Mouse (Mus musculus) kidney, adult 2 months (tissue): ENCODE results near the gene Tekt3. TPM values are rescaled to one million over a fixed set of nuclear protein-coding genes. Genes with fewer than 3 reads are reported as not detected.

Source experiments
- DNase-seq: peaks from one replicate; pipeline ENCODE4 v3.0.0; 2021
- H3K27ac ChIP-seq: fragments of 200-500 bp; 2 replicates; pipeline ENCODE4 v1.5.1; 2012; ENCODE audit warnings: low read depth, low read length, control low read depth, inconsistent platforms; ENCODE audit not compliant: insufficient read depth
- H3K27me3 ChIP-seq: fragments of 200-500 bp; replicated peaks from 2 replicates; pipeline ENCODE4 v1.6.1; 2012; ENCODE audit warnings: mild to moderate bottlenecking, moderate library complexity, low read length, inconsistent platforms; ENCODE audit not compliant: control insufficient read depth, insufficient read depth
- H3K36me3 ChIP-seq: fragments of 200-500 bp; 2 replicates; pipeline ENCODE4 v1.6.1; 2012; ENCODE audit warnings: mild to moderate bottlenecking, moderate library complexity, low read length, inconsistent platforms; ENCODE audit not compliant: control insufficient read depth, insufficient read depth
- H3K4me1 ChIP-seq: fragments of 200-500 bp; 2 replicates; pipeline ENCODE4 v1.6.1; 2011; ENCODE audit warnings: low read length; ENCODE audit not compliant: control insufficient read depth, insufficient read depth
- H3K4me3 ChIP-seq: fragments of 200-500 bp; 2 replicates; pipeline ENCODE4 v1.5.1; 2011; ENCODE audit warnings: mild to moderate bottlenecking, low read depth, low read length, control low read depth; ENCODE audit not compliant: insufficient read depth
- CTCF ChIP-seq: fragments of 200-500 bp; conservative IDR thresholded peaks from 2 replicates; pipeline ENCODE4 v1.5.1; 2011; ENCODE audit warnings: low read depth, mild to moderate bottlenecking, control low read depth, low read length, moderate library complexity, mixed read lengths; ENCODE audit not compliant: insufficient read depth, insufficient read length
- POLR2A ChIP-seq: fragments of 200-500 bp; IDR thresholded peaks from one replicate; pipeline ENCODE4 v1.6.1; 2011; ENCODE audit warnings: low read depth, low read length, control low read depth
- WGBS: fragments of 180-500 bp; shearing (Covaris S2); methylation state at CpG from one replicate; pipeline ENCODE4 v1.1.7; 2018; 5-methylcytosine and 5-hydroxymethylcytosine counted together
- polyA plus RNA-seq: library from polyadenylated mRNA; depleted of rRNA; stranded (reverse); fragments of >200 nt; gene quantifications from 2 replicates; pipeline ENCODE4 v1.2.3, GENCODE M21; 2012; rRNA removed

Tekt3 gene
- polyA plus RNA-seq, 1 experiment: not detected

DNA sequence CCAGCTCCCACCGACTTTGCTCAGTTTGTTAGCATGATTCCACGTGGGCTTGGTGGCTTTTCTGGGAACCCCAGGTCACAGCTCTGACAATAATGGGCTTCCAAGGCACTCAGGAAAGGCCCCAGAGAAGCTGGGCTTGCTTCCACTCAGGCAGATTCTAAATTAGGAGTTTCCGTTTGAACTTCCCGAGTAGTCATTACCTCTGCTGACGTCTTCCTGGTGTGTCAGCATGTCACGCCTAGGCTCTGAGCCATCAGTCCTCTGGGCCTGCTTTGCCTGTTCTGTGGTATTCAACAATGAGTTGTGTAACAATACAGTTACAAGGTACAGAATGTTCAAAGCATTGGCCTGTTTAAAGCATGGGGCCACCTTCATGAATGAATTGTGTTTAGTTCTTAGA is 74.8 kb downstream of the Tekt3 start:
- Histone ChIP-seq H3K4me3 (no peak overlapping the region), H3K36me3 (no peaks in the 10 kb centered on the region), H3K27me3 (no peaks in the 10 kb centered on the region), H3K4me1 (no peaks in the 10 kb centered on the region), H3K27ac (peak overlapping the region; percentile 59)
- peak; percentile 88 for DNase-seq
- WGBS: 47% methylated on average over 6 of the region's 6 CpGs
- TF ChIP-seq CTCF: no peak
- no peak for TF ChIP-seq POLR2A

DNA sequence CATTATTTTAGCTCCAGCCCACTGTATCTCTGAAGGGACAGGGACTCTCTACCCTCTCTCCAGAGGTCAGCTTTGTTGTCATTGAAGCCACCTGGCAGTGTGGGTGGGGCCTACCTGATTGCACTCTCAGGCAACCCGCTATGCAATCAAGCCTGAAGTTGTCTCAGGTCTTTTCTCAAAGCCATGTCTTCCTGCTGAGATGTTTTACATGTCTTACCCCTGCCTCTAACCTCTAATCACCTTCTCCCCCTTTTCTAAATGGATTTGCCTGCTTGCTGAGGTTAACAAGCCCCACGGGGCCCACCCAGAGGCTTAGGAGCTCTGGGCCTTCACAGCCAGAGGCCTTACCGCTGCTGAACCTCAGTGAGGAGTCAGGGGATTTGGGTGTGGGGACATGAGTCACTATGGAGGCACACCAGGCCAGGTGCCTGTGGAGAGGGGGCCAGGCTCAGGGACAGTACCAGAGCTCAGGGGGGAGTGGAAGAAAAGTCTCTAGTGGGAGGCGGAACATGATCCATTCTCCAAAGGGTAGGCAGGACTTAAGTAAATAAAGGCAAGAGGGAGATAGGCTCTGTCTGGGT is 75.5 kb downstream of the Tekt3 start:
- H3K4me3 ChIP-seq: no peak overlapping the region

DNA sequence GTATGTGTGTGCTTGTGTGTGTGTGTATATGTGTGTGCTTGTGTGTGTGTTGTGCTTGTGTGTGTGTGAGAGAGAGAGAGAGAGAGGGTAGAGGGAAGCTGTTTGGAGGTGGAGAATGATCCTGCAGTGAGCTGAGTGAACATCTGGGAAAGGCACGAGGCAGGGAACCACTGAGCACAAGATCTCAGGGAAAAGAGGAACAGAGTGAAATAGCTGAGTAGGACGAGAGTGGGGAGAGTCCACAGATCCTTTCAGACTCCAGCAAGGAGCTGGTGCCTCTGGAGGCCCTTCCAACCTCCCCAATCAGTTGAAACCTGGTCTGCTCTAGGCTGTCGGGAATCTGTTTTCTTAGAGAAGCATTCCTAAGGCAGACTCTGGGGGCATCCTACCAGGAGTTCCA is 77.3 kb downstream of the Tekt3 start:
- Histone ChIP-seq H3K27ac (no peak overlapping the region), H3K36me3 (no peaks in the 10 kb centered on the region), H3K27me3 (no peaks in the 10 kb centered on the region), H3K4me1 (no peaks in the 10 kb centered on the region), H3K4me3 (no peak overlapping the region)
- WGBS: 56% methylated on average over 3 of the region's 3 CpGs
- no peak for DNase-seq
- TF ChIP-seq POLR2A: no peak

More for the DNA sequence above, 75.5 kb downstream of the Tekt3 start:
- H3K36me3 ChIP-seq: no peaks in the 10 kb centered on the region
- H3K27ac ChIP-seq: no peak overlapping the region
- TF ChIP-seq POLR2A (no peak), CTCF (no peak)
- no peaks in the 10 kb centered on the region for H3K27me3 ChIP-seq
- WGBS: 91% methylated on average over 4 of the region's 4 CpGs
- H3K4me1 ChIP-seq: no peaks in the 10 kb centered on the region
- DNase-seq: no peak

DNA sequence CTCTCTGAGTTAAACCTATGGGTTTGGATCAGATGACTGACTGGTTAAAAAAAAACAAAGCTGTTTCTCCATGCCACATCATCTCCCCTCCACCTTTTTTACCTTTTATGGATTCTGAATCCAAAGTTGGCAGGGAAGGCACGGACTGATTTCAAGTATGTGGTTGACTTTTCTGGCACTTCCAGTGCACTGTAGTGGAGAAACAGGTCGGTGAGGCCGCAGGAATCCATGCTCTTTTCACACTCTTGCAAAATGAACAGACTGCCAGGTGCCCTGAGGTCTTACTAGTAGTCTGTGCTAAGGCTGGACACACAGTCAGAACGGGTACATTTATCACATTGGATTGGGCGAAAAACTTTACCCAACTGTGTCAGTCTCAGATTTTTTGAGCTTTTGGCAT is 80.9 kb downstream of the Tekt3 start:
- Histone ChIP-seq H3K27ac (no peak overlapping the region), H3K27me3 (no peaks in the 10 kb centered on the region), H3K4me1 (no peaks in the 10 kb centered on the region), H3K4me3 (no peak overlapping the region), H3K36me3 (no peaks in the 10 kb centered on the region)
- no peak for DNase-seq
- WGBS: 74% methylated on average over 5 of the region's 5 CpGs
- TF ChIP-seq POLR2A (no peak), CTCF (no peak)

DNA sequence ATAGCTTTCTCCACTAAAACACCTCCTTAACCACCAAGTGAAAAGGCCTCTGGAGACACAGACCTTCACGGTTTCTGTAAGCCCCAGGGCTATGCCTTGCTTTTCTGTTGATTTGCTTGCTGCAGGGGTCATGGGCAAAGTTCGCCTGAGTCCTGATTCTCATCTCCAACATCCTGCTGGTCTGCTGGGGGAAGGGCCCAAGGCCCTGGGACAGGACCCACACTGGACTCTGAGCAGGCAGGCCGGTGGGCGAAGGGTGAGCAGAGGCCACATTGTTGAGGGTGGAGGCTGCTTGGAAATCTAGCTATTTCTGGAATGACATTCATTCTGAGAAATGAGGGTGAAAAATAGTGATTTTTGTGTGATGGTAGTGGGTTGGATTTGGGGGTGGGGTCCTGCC is 81.4 kb downstream of the Tekt3 start:
- Histone ChIP-seq H3K27me3 (no peaks in the 10 kb centered on the region), H3K36me3 (no peaks in the 10 kb centered on the region), H3K4me3 (no peak overlapping the region), H3K4me1 (no peaks in the 10 kb centered on the region), H3K27ac (no peak overlapping the region)
- DNase-seq: no peak
- 60% methylated on average over 4 of the region's 4 CpGs for WGBS
- TF ChIP-seq CTCF (no peak), POLR2A (no peak)

DNA sequence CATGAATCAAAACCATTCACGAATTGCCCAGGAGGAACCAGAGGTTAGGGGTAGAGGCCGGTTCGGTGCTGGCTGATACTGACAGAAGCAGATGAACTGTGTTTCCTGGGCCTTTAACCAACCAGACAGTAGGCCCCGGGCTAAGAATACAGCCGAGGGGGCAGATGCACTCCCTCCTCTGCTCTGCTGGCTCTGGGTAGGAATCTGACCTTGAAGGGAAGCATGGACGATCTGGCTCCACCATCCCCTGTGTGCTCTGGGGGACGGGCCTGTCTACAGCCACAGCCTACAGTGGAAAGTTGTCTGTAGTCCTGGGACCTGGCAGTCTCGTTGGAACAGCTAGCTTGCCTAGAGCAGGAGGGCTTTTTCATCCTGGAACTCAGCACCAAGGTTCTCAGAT is 82.0 kb downstream of the Tekt3 start:
- no peaks in the 10 kb centered on the region for H3K4me1 ChIP-seq
- TF ChIP-seq POLR2A (no peak), CTCF (no peak)
- H3K4me3 ChIP-seq: no peak overlapping the region
- no peaks in the 10 kb centered on the region for H3K27me3 ChIP-seq
- H3K27ac ChIP-seq: no peak overlapping the region
- no peaks in the 10 kb centered on the region for H3K36me3 ChIP-seq
- 69% methylated on average over 8 of the region's 8 CpGs for WGBS
- DNase-seq: no peak

Other genes with a start within 250 kb of the Tekt3 start
- 2.9 and 3.7 TPM in 2 replicates for gene Trim16, start 241.4 kb upstream of the Tekt3 start, polyA plus RNA-seq
- gene Fbxw10, start 214.6 kb upstream of the Tekt3 start, polyA plus RNA-seq: 0.29 and 0.30 TPM in 2 replicates
- 21.3 and 26.1 TPM in 2 replicates for gene Tvp23b, start 182.2 kb upstream of the Tekt3 start, polyA plus RNA-seq
- gene Cdrt4, start 110.5 kb upstream of the Tekt3 start, polyA plus RNA-seq: 0.14 TPM in 1 of 2 replicates, not detected in the other
- gene Pmp22, start 67.3 kb downstream of the Tekt3 start, polyA plus RNA-seq: 31.1 and 32.5 TPM in 2 replicates